Mouse (Mus musculus): ENCODE measurements around the gene Ank.

The Ank gene

DNA sequence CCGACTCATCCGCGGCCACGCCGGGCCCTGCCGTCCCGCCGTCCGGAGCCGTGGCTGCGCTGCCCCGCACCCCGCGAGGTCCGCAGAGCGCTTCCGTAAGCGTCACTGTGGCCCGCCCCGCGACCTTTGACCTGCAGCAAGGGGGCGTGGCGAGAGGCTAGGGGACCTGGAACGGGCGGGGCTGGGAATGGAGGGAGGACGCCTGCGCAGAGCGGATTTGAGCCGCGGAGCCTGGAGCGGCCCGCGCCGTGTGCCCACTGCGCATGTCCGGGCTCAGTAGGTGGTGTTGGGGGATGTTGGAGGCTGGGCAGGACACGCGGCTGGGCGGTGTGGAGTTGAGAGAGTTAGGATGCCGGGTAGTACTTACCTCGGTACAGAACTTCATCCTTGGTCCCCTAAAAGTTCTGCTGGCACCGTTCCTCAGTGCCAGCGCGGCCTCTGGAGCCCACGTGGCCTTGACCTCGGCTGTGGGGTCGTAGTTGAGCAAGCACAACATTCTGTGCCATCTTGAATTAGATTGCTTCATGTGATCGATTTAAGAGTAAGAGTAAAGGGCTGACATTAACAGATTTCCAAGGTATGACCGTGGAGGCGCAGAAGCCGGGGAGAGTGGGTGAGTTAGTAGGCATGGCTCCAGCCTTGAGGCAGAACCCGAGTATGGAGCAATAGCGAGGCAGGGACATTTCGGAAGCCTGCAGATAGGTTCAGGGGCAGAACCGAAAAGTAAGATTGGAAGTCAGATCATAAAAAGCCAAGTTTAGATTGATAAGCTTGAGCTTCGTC, 164.3 kb downstream of the Ank start, which contains the start of gene Otulin:
Otulin (minus strand) TSS at position 93 of the 783 bp plus-strand sequence.
- DNase-seq (ENCODE audit: low read depth, low spot score) = peak; percentile 97

- no peak for DNase-seq (ENCODE audit: low read depth, low spot score)
These were observed 167.7 kb downstream of the Ank start for GRCm38 (mm10) chr15:27633941-27634900.

DNA sequence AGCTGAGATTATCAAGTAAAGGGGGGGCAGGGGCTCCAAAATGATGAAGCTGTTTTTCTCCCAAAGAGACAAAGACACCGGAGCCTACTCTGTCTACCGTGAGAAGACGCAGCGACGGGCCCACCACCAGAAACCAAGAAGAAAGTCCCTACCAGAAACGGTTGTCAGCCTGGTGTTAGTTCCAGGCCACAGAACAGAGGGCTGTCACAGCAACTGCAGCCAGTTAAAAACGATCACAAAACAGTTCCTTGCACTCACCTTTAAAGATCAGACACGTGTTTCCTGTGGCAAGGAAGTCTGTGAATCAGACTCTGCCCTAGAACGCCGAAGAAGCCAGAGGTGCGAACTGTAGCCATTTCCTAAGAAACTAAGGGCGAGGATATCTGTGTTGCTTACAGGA, 174.7 kb downstream of the Ank start:
- DNase-seq (ENCODE audit: low read depth, low spot score) = no peak

- no peak for DNase-seq (ENCODE audit: low read depth, low spot score)
These were observed 176.4 kb downstream of the Ank start for GRCm38 (mm10) chr15:27642895-27643294.

All from retina, postnatal 7 days (tissue).